Mouse (Mus musculus): ENCODE data around the gene Helq.

Helq gene

DNA sequence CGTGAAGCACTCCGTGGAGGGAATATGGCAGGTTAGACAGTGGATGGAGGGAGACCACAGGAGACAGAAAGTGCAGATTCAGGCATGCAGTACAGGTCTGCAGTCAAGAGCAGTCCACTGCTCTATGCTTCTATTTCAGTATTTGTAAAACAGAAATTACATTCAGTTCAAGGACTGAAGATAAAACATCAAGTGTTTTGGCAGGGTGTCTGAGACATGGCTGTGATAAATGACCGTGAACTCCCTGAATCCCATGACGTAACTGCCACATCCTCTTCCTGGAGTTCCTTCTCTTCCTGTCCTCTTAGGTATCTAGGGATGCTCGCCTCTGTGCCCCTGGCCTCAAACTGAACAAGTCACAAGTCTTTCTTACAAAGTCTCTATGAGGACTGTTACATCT, 21.5 kb downstream of the Helq start:
- DNase-seq: no peak

DNA sequence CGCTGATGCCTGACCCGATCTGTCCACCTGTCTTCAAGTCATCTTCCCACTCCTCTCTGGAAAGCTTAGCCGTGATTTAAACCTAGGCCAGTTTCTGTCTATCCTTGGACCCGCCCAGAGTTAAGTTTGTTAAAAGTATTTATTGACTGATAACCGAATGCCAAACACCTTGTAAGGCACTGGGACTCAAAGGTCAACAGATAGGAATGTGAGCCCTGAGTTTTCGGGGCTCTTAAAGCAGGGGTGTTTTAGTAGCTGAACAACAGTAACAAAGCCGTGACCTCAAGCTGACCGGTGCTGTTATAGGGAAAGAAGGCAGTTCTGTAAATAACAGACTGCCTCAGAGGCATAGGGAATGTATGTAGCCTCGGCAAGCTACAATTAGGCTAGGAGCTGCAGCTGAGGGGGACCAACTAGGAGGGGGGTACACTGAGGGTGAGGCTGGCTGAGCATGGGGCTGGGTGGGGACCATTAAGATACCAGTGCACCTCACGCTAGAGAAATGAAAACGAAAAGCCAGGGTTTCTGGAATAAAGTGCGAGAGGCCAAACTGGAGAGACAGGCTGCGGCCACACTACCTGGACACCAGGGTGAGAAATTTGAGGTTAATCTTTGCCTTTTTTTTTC, 22.5 kb downstream of the Helq start:
- DNase-seq: no peak

DNA sequence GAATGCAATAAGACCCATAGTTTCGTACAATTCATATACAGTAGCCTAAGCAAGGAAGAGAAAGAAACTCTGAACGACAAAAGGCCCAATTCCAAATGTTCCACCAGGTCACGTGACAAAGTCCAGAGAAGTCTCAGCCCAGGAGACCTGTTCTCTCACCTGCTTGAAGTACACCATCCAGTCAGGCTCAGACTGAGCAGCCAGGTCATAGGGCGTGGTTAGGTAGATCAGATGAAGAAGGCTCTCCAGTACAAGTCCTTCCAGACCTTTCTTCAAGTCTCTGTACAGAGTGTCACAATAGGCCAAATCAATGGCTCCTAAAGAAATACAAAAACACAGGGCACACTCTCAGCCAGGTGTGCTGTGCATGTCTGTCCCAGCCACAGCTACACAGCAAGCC, 26.8 kb downstream of the Helq start:
- DNase-seq: no peak

DNA sequence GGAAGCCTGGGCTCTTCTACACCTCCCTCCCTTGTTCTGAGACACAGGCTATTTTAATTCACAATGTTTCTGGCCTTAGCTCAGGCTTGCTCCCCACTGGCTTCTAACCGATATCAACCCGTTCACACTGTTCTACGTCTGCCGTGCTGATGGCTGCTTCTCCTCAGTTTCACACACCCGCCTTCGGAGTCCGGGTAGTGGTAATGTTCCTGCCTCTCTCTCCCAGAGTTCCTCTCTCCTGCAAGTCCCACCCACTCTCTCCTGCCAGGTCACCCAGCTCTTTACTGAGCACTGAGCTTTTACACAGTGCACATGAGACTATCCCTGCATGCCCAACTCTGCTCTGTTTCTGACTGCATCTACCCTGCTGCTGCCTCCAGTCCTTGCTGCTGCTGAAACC, 32.4 kb downstream of the Helq start:
- DNase-seq: no peak

DNA sequence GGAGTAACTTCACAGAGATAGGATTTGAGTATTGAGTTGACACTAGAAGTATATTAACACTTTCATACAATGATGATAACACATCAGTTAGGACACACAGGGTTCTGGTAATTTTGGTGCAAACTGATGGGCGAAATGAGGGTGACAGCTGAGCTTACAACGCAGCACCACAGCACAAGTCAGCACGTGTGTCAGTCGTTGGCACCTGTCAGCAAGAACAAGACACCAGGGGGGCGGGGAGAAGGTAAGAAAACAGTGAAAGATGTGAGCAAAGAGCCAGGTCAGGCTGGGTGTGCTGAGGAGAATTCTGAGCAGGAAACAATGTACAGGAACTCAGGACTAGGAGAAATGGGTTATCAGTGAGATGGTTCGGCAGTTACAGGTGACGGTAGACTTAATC, 36.7 kb downstream of the Helq start:
- DNase-seq: no peak

DNA sequence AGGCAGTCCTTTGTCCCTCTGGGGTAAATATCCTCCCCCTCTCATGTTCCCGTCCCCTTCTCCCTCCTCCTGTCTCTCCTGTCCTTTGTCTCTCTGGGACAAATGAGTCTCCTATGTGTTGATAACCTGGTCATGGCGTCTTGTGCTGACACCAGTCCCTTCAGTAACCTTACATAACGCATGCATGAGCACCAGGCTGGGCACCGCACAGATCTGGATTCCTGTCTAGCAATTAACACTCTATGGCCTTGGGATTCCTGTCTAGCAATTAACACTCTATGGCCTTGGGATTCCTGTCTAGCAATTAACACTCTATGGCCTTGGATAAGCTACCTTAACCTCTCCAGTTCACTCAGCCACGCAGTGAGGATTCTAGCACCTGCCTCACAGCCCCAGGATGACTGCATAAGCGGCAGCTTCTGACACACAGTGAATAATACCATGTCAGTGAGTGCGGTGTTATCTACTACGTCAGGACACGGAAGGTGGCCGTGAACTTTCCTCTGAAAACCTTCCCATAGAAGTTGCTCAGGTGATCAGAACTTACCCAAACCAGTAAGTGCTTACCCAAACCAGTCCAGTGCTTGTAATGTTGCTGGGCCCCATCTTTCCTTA, 38.2 kb downstream of the Helq start:
- DNase-seq: no peak

DNA sequence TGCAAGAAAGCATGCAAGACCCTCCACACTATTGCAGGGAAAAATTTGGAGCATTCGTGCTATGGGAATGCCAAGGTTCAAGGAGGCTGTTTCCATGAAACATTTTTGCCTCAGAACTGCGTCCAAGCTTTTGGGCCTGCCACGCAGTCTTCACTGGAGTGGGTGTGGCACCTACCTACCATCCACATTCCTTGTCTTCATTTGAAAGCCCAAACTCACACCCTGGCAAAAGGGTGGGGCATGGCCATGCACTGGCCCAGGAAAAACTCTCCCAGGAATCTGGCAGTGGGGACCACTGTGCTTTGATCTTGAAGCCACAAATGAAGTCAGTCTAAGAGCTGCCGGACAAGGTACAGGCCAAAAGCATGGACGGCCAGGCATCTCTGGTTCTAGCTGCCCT, 40.3 kb downstream of the Helq start:
- no peak for DNase-seq

DNA sequence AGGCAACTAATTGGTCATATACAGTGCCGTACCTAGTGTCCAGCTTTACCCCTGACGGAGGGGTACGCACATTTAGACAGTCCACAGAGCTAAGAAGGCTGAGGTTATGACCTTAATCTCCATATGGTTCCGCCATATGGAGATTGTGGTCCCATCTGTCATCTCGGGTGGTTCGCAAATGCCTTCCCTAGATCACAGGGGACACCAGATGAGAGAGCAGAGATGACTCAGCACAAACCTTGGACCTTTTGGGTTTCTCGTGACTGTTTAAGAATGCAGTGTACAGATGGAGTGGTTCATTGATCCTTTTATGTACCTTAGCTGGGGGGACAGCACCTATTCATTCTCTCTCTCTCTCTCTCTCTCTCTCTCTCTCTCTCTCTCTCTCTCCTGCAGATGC, 45.0 kb downstream of the Helq start:
- no peak for DNase-seq

DNA sequence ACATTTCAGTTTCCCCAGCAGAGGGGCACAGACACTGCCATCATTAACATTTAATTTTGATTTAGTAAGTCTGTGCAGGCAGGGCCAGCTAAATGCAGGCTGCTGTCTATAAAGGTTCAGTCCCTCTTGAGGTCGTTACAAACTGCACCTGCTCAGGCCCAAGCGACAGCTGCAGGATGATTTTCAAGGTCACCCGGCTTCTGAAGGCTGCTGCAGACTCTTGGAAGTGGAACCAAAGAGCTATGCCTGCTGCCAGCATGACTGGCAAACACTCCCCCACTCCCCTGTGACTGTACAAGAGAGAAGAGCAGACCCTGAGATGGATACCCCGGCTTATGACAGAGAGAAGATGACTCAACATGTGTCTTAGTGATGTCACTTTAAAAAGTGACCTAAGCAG, 46.7 kb downstream of the Helq start:
- DNase-seq: no peak

DNA sequence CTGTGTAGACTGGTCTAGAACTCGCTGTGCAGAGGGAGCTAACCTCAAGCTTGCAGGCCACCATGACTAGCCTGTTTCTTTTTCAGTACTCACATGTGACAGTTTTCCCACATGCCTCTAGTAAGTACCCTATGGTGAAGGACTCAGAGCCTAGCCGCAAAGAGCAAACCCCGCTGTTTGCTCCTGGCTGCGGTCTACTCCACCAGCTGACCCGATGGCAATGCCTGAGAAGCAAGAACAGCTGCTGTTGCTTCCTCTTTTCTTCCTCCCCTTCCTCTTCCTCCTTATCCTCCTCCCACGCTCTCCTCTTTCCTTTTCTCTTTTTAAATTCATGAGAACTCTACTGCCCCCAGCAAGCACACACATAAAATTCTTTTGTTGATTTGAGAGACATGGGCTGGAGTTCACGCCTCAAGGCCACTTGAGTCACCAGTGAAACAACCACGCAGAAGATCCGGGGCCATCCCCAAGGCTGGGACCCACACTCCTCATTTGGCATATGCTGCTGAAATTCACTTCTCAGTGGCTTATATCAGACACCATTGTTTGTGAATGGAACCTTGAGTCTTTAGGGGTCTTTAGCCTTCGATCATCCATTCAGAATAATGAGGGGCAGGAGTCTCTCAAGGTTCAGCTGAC, 47.7 kb downstream of the Helq start:
- no peak for DNase-seq

DNA sequence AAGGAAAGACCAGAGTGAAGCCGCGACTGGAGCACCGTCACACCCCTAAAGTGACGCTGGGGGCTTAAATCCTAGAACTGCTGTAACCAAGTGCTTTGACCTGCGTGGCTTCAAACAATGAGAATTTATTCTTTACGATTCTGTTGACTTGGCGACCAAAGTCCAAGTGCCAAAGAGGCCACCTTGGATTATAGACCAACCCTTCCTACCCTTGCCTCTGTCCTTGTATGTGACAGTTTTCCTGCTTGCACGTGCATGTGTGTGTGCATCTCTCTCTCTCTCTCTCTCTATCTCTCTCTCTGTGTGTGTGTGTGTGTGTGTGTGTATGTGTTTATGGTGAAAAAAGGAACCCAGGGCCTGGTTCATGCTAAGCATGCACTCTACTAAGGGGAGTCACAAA, 59.6 kb downstream of the Helq start:
- DNase-seq: no peak

DNA sequence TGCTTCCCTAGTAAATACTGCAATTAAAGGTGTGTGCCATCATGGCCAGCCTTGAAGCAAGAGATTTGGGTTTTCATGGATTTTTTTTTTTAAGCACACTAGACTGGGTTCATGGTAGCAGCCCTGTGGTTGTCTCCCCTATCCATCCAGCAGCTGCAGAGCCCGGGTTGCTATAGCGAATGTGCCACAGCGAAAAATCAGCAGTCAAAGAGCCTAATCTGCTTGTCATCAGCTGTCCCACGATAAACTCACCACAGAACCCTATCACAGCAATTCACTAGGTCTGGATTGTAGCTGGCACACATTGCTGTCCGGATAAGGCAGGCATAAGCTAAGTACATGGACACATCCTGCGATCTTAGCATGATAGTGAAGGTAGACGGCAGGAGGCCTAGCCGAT, 61.5 kb downstream of the Helq start:
- no peak for DNase-seq

DNA sequence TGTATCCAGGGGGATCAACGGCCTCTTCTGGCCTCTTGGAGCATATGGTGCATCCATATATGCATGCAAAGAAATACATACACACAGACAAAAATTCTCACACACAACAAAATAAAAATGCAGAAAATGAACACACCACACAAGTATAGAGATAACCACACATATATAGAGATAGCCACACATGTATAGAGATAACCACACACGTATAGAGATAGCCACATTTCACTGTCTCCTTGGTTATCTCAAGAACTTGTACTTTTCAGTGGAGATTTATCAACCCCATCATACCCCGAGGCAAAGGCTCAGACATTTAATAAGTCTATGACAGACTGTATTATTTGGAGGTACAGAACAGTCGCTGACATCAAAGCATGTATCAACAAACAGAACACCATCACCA, 63.9 kb downstream of the Helq start:
- no peak for DNase-seq

DNA sequence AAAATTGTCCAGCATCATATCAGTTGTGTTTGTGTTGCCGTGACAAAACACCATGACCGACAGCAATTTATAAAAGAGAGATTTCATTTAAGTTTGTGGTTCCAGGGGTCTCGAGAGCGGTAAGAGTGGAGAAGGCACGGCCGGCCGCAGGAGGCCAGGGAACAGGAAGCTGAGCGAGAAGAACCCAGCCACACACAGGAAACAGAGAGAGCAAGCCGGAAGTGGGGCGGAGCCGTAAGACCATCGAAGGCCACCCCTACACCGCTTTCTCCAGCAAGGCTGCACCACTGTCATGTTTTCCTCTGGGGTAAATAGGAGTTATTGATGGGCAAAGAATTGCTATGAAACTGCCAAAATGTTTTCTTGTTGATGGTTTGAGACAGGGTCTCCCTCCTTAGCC, 69.6 kb downstream of the Helq start:
- DNase-seq: no peak

DNA sequence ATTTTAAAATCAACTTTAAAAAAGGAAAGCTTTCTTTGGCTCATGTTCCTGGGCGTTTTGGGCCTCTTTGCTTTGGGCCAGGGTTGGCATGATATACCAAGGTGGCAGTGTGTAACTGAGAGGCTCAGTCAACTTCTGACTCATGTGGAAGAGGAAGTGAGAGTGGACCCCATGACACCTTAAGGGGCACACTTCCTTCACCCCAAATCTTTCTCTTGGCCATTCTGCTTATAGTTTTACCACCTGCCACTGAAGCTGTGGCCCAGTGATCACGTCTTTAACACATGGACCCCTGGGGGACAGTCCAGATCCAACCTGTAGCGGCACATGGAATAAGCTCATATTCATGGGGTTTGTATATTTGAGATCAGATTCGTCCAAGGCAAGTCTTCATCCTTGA, 72.4 kb downstream of the Helq start:
- no peak for DNase-seq

DNA sequence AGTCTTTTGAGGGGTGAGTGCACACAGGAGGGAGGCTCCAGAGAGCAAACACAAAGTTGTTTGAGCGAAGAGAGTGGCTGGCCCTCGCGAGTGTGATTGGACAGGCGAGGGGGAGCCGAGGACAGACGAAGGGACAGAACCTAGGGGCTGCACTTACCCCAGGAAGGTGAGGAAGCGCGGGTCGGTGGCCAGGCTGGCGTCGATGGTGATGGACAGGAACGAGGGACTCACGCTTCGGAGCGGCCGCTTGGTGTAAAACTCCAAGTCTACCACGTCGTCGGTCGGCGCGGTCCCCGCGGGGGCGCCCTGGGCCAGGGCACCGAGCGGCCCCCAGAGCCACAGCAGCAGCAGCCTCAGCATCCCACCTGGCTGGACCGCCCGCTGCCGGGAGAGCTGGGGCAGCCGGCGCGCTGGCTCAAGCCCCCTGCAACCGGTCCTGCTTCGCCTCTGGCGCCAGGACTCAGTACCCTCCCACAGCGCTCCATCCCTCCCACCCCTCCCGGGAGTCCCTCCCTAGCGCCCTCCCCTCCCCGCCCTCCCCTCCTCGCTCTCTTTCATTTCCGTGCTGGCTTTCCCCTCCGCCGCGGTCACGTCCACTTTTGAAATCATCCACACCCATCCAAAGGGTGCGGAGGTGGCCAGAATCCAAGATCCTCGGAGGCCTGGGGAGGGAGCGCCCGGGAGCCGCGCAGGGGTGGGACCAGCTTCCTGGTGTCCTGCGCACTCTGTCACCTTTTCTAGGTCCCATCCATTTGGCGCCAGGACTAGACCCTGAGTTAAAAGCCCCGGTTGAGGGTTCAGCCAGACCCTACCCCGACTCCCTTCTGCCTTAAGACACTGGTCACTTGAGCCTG, 78.9 kb downstream of the Helq start, which contains the start of gene Hpse:
Hpse (minus strand) TSS at position 482 of the 854 bp plus-strand sequence.
- DNase-seq: no peak

DNA sequence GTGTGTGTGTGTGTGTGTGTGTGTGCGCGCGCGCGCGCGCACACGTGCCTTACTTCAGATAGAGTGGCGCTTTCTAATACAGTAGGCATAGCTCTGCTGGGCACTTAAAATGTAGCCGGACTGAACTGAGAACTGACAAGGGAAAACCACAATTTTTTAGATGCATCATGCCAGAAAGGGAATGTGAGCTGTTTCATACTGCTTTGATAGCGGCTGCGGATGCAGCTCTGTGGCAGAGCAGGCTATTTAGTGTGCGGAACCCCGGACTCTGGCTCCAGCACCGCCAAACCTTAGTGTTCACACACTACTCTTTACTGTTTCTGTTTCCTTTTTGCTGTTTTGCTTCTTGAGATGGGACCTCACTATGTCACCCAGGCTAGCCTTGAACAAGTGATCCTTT, 81.6 kb downstream of the Helq start:
- no peak for DNase-seq

Measured in right cerebral cortex, postnatal 25 days (tissue).